Mouse (Mus musculus) neutrophil, adult 5-6 weeks (primary cell): Measurements from ENCODE around the gene Mfap3. TPM values are rescaled to one million over a fixed set of nuclear protein-coding genes. Genes with fewer than 3 reads are reported as not detected.
A peak's percentile ranks its signal among the peaks of the same experiment; 100 is the strongest.

ENCODE experiments used
- ATAC-seq: fragments of 151-379, 151-347 bp; 2 replicates; pipeline ENCODE4 v1.8.0; 2017; ENCODE audit warnings: mild to moderate bottlenecking, moderate TSS enrichment; ENCODE audit not compliant: insufficient number of reproducible peaks, poor library complexity, low FRiP score, severe bottlenecking; ENCODE audit errors: extremely low read depth
- total RNA-seq: library from RNA; stranded (forward); fragments of 200-1000 nt; gene quantifications from 2 replicates; pipeline ENCODE4 v1.2.3, GENCODE M21; 2017

The Mfap3 gene
- 30.5 and 31.8 TPM in 2 replicates for total RNA-seq

- peak; percentile 98 for ATAC-seq
These were observed at the start of gene Mfap3, which contains the start of gene Fam114a2 for GRCm38 (mm10) chr11:57518091-57518750. Mfap3 (plus strand) TSS chr11:57518664. Fam114a2 (minus strand) TSS chr11:57518617.

GRCm38 (mm10) chr11:57468706-57469105, 49.8 kb upstream of the Mfap3 start:
- no peak for ATAC-seq

GRCm38 (mm10) chr11:57470056-57470455, 48.4 kb upstream of the Mfap3 start:
- ATAC-seq, result no peak

GRCm38 (mm10) chr11:57470979-57471378, 47.5 kb upstream of the Mfap3 start:
- ATAC-seq, result no peak

- no peak for ATAC-seq
These were observed 44.0 kb upstream of the Mfap3 start for GRCm38 (mm10) chr11:57474296-57474941.

GRCm38 (mm10) chr11:57475119-57475518, 43.3 kb upstream of the Mfap3 start:
- ATAC-seq, result no peak

- ATAC-seq, result no peak
These were observed 40.4 kb upstream of the Mfap3 start for GRCm38 (mm10) chr11:57478077-57478476.

- no peak for ATAC-seq
These were observed 30.0 kb upstream of the Mfap3 start for GRCm38 (mm10) chr11:57488436-57488835.

- no peak for ATAC-seq
These were observed 21.9 kb upstream of the Mfap3 start for GRCm38 (mm10) chr11:57496462-57497039.

GRCm38 (mm10) chr11:57497701-57498100, 20.8 kb upstream of the Mfap3 start:
- no peak for ATAC-seq

GRCm38 (mm10) chr11:57498215-57498614, 20.2 kb upstream of the Mfap3 start:
- no peak for ATAC-seq

GRCm38 (mm10) chr11:57503155-57503554, 15.3 kb upstream of the Mfap3 start:
- ATAC-seq, result no peak

- no peak for ATAC-seq
These were observed 11.6 kb upstream of the Mfap3 start for GRCm38 (mm10) chr11:57506899-57507298.

- ATAC-seq, result no peak
These were observed 3.2 kb upstream of the Mfap3 start for GRCm38 (mm10) chr11:57515218-57515617.

- no peak for ATAC-seq
These were observed 1.5 kb upstream of the Mfap3 start for GRCm38 (mm10) chr11:57516946-57517441.

- ATAC-seq, result peak; percentile 13; the same call in 1 of the 2 replicates
These were observed 286 bp downstream of the Mfap3 start for GRCm38 (mm10) chr11:57518751-57519148.

- no peak for ATAC-seq
These were observed 840 bp downstream of the Mfap3 start for GRCm38 (mm10) chr11:57519304-57519703.

- no peak for ATAC-seq
These were observed 2.7 kb downstream of the Mfap3 start for GRCm38 (mm10) chr11:57521206-57521605.

- no peak for ATAC-seq
These were observed 3.6 kb downstream of the Mfap3 start for GRCm38 (mm10) chr11:57522046-57522445.

- ATAC-seq, result no peak
These were observed 5.0 kb downstream of the Mfap3 start for GRCm38 (mm10) chr11:57523418-57523817.
